ENCODE assay signal across 10 mouse cellular contexts in the genomic region with DNA sequence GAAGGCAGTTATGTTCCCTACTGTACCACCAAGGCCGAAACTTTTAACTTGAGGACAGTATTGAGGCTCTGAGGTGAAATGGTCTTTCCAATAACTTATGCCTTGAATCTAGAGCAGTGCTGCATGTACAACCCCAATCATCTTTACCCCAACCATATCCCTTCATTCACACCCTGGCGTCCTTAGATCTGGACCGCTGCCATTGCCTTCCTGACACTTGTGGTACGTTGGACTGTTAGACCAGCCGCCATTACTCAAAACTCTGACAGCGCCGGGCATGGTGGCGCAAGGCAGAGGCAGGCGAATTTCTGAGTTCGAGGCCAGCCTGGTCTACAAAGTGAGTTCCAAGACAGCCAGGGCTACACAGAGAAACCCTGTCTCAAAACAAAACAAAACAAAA.
DNase-seq lines count a peak whose midpoint lies in the region; ATAC-seq lines count a peak whose summit lies in the region.
"Had no signal": no experiment of that assay in that cellular context is flagged by ENCODE, and none has a peak within 500 bp of the region (broad histone marks: within the 10 kb centered on the region; RNA-seq: fewer than 3 reads in every experiment).

No protein-coding gene starts in this region.

- peak overlapping the region; percentile 85; the same call in 1 of the 2 replicates for H3K4me3 ChIP-seq in heart, embryonic 11.5 days (ENCODE audit: low read depth, low read length)
- peak overlapping the region; percentile 77 for H3K4me3 ChIP-seq in limb, embryonic 13.5 days
- H3K4me3 ChIP-seq in limb, embryonic 10.5 days: no peak overlapping the region; the same call in 1 of the 2 replicates
- peak overlapping the region; percentile 81; the same call in 1 of the 2 replicates for H3K4me3 ChIP-seq in forebrain, embryonic 12.5 days (replicated peaks)
- no peak overlapping the region for H3K4me3 ChIP-seq in midbrain, embryonic 15.5 days

- no peaks in the 10 kb centered on the region for H3K36me3 ChIP-seq in heart, embryonic 11.5 days (ENCODE audit: control insufficient read depth, insufficient read depth, low read length)
- no peaks in the 10 kb centered on the region for H3K36me3 ChIP-seq in limb, embryonic 13.5 days
- no peaks in the 10 kb centered on the region for H3K36me3 ChIP-seq in limb, embryonic 10.5 days
- H3K36me3 ChIP-seq in forebrain, embryonic 12.5 days (replicated peaks): no peaks in the 10 kb centered on the region
- no peaks in the 10 kb centered on the region for H3K36me3 ChIP-seq in midbrain, embryonic 15.5 days (replicated peaks)

- intact Hi-C loops in heart, postnatal 10 days (cut with DNase I): no loop called here
- intact Hi-C loops in left cerebral cortex, postnatal 14 days (cut with DNase I): no loop called here

- no peak overlapping the region for H3K9ac ChIP-seq in heart, embryonic 11.5 days (ENCODE audit: low read depth, low read length)
- no peak overlapping the region for H3K9ac ChIP-seq in limb, embryonic 13.5 days
- no peak overlapping the region for H3K9ac ChIP-seq in forebrain, embryonic 12.5 days
- H3K9ac ChIP-seq in midbrain, embryonic 15.5 days: no peak overlapping the region

- 90% methylated on average over 10 of the region's 10 CpGs for WGBS in heart, embryonic 11.5 days (ENCODE audit: insufficient replicate concordance)
- whole genome bisulfite sequencing in limb, embryonic 13.5 days: 89% methylated on average over 10 of the region's 10 CpGs
- WGBS in limb, embryonic 10.5 days: 94% methylated on average over 10 of the region's 10 CpGs
- 96% methylated on average over 10 of the region's 10 CpGs for WGBS in forebrain, embryonic 12.5 days
- 93% methylated on average over 10 of the region's 10 CpGs for WGBS in midbrain, embryonic 15.5 days

- peak overlapping the region; percentile 87 for H3K4me2 ChIP-seq in heart, embryonic 11.5 days
- H3K4me2 ChIP-seq in limb, embryonic 13.5 days (replicated peaks): peak overlapping the region; percentile 74
- H3K4me2 ChIP-seq in forebrain, embryonic 12.5 days: peak overlapping the region; percentile 76
- peak overlapping the region; percentile 88 for H3K4me2 ChIP-seq in midbrain, embryonic 15.5 days

- H3K4me1 ChIP-seq in heart, embryonic 11.5 days (ENCODE audit: control insufficient read depth, insufficient read depth, low read length): 0 out of 2 replicates have a peak, but pooled peaks cover 6% of the 10 kb centered on the region
- peaks cover 14% of the 10 kb centered on the region; the same call in 1 of the 2 replicates for H3K4me1 ChIP-seq in limb, embryonic 13.5 days
- H3K4me1 ChIP-seq in limb, embryonic 10.5 days: peaks cover 7% of the 10 kb centered on the region
- peaks cover 8% of the 10 kb centered on the region for H3K4me1 ChIP-seq in forebrain, embryonic 12.5 days
- peaks cover 6% of the 10 kb centered on the region for H3K4me1 ChIP-seq in midbrain, embryonic 15.5 days

- H3K27ac ChIP-seq in heart, embryonic 11.5 days (ENCODE audit: low read depth, low read length): no peak overlapping the region
- no peak overlapping the region for H3K27ac ChIP-seq in limb, embryonic 13.5 days
- no peak overlapping the region for H3K27ac ChIP-seq in limb, embryonic 10.5 days
- H3K27ac ChIP-seq in forebrain, embryonic 12.5 days: no peak overlapping the region
- H3K27ac ChIP-seq in midbrain, embryonic 15.5 days: no peak overlapping the region

- no peaks in the 10 kb centered on the region for H3K27me3 ChIP-seq in heart, embryonic 11.5 days (ENCODE audit: control insufficient read depth, insufficient read depth, low read length)
- no peaks in the 10 kb centered on the region for H3K27me3 ChIP-seq in limb, embryonic 13.5 days
- H3K27me3 ChIP-seq in limb, embryonic 10.5 days (ENCODE audit: low read depth, poor library complexity, severe bottlenecking): no peaks in the 10 kb centered on the region
- H3K27me3 ChIP-seq in forebrain, embryonic 12.5 days: no peaks in the 10 kb centered on the region
- H3K27me3 ChIP-seq in midbrain, embryonic 15.5 days (replicated peaks): no peaks in the 10 kb centered on the region

- ATAC-seq in heart, embryonic 11.5 days (replicated peaks; ENCODE audit: insufficient number of reproducible peaks, low FRiP score, low TSS enrichment): no peak
- ATAC-seq in limb, embryonic 13.5 days (ENCODE audit: low FRiP score, low read depth): no peak
- ATAC-seq in forebrain, embryonic 12.5 days (ENCODE audit: low FRiP score): no peak
- ATAC-seq in midbrain, embryonic 15.5 days (replicated peaks): no peak

- no peaks in the 10 kb centered on the region for H3K9me3 ChIP-seq in heart, embryonic 11.5 days (replicated peaks; ENCODE audit: control insufficient read depth, low read length)
- H3K9me3 ChIP-seq in limb, embryonic 13.5 days: no peaks in the 10 kb centered on the region
- no peaks in the 10 kb centered on the region for H3K9me3 ChIP-seq in limb, embryonic 10.5 days (replicated peaks)
- H3K9me3 ChIP-seq in forebrain, embryonic 12.5 days: no peaks in the 10 kb centered on the region
- no peaks in the 10 kb centered on the region for H3K9me3 ChIP-seq in midbrain, embryonic 15.5 days

- DNase-seq in heart, postnatal 10 days: no peak
- no peak for DNase-seq in limb, embryonic 10.5 days (ENCODE audit: low spot score)
- DNase-seq in left cerebral cortex, postnatal 14 days (ENCODE audit: low spot score in 2 of 2): no peak
- no peak for DNase-seq in adrenal gland, adult 18-20 months (ENCODE audit: low spot score in 2 of 2)
- DNase-seq: adrenal gland, adult 8-10 months; B cell, adult 2 months had no signal

Comparison
In these comparisons a context has a peak if more than half of its experiments do, and no peak if none do; other contexts are left out.
1. H3K4me3 ChIP-seq: peak in heart, embryonic 11.5 days (single experiment), limb, embryonic 13.5 days (single experiment) and forebrain, embryonic 12.5 days (single experiment); none in limb, embryonic 10.5 days (single experiment) and midbrain, embryonic 15.5 days (single experiment).
2. Peak in every context shown above with its lines, with median percentiles within 50 percentile points of each other: H3K4me2 ChIP-seq.